Mouse (Mus musculus) olfactory bulb, adult 2 months (tissue): Measurements from ENCODE around the gene Timm23. TPM values are rescaled to one million over a fixed set of nuclear protein-coding genes. Genes with fewer than 3 reads are reported as not detected.

Source experiments
- H3K27ac ChIP-seq: fragments of 200-500 bp; 2 replicates; pipeline ENCODE4 v1.5.1; 2012; ENCODE audit warnings: low read depth, low read length; ENCODE audit not compliant: insufficient read depth
- H3K4me1 ChIP-seq: fragments of 200-500 bp; 2 replicates; pipeline ENCODE4 v1.6.1; 2012; ENCODE audit warnings: low read length; ENCODE audit not compliant: control insufficient read depth, insufficient read depth
- H3K4me3 ChIP-seq: fragments of 200-500 bp; 2 replicates; pipeline ENCODE4 v1.5.1; 2012; ENCODE audit warnings: mild to moderate bottlenecking, low read depth, low read length, moderate library complexity; ENCODE audit not compliant: insufficient read depth
- CTCF ChIP-seq: fragments of 200-500 bp; IDR thresholded peaks from 2 replicates; pipeline ENCODE4 v1.5.1; 2012; ENCODE audit warnings: low read depth, mild to moderate bottlenecking, low read length, moderate library complexity; ENCODE audit not compliant: insufficient read depth
- POLR2A ChIP-seq: fragments of 200-500 bp; IDR thresholded peaks from 2 replicates; pipeline ENCODE4 v1.6.1; 2012; ENCODE audit warnings: mild to moderate bottlenecking, low read depth, low read length, moderate library complexity; ENCODE audit not compliant: insufficient read depth
- WGBS: fragments of 180-500 bp; shearing (Covaris S2); methylation state at CpG from one replicate; pipeline ENCODE4 v1.1.7; 2018; 5-methylcytosine and 5-hydroxymethylcytosine counted together
- polyA plus RNA-seq: library from polyadenylated mRNA; stranded (reverse); fragments of >200 nt; gene quantifications from 2 replicates; pipeline ENCODE4 v1.2.4, GENCODE M21; 2012; ENCODE audit warnings: low replicate concordance; ENCODE audit not compliant: missing spikeins, insufficient read depth, insufficient read length

Timm23 gene
- polyA plus RNA-seq, 1 experiment: not detected

DNA sequence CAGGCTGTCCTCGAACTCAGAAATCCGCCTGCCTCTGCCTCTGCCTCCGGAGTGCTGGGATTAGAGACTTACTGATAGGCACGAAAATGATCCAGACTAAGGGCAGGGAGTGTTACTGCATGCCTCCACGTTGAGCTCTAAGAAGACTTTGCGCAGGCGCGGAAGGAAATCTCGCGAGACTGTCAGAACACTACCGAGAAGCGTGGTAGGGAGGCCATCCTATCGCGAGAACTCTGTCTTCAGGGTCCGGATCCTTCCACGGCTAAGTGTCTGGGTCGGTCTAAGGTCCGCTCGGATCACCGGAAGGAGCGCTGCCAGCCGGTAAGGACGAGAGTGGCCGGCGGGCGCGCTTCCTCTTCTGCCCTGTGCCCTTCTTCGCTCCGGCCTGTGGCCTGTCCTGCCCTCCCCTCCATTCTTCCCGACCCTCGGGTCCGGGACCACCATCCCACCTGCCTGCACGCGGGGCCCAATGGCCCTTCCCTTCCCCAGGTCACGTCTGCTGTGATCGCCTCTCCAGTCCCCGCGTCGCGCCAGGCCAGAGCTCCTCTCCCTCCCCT is 41.9 kb downstream of the Timm23 start, which contains the start of gene Ncoa4:
Ncoa4 (plus strand) TSS at position 176 of the 557 bp plus-strand sequence.
- peaks cover 6% of the 10 kb centered on the region for H3K4me1 ChIP-seq
- TF ChIP-seq POLR2A (peak; percentile 80), CTCF (no peak)
- under 1% methylated on average over 40 of the region's 40 CpGs for WGBS

GRCm38 (mm10) chr14:32159150-32159670 is 42.5 kb downstream of the Timm23 start:
- Histone ChIP-seq H3K4me3 (peak overlapping the region; percentile 89), H3K4me1 (peaks cover 6% of the 10 kb centered on the region), H3K27ac (0 out of 2 replicates have a peak overlapping the region, but pooled peaks have one; percentile 28)
- 31% methylated on average over 4 of the region's 4 CpGs for WGBS
- TF ChIP-seq CTCF: no peak
- TF ChIP-seq POLR2A: no peak

More for the DNA sequence above, 41.9 kb downstream of the Timm23 start, which contains the start of gene Ncoa4:
- peak within 1 kb of the TSS; percentile 53 for H3K27ac ChIP-seq
- peak within 1 kb of the TSS; percentile 89 for H3K4me3 ChIP-seq

DNA sequence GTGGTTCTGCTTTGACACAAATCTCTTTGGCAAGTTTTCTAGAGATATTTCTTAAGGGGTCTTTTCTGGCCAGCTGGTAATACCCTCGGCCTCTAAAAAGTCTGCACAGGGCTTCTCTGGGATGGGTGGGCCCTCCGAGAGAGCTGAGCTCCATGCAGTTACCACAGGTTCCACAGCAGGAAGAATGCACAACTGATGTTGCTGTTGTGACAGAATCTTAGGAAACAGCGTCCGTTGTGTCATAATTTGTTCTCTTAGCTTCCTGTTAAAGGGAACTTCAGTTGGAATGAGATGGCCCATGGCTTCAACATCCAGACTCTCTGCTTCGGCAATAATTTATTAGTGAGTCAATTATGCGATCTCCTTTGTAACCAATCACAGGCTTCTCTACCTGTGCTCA is 46.9 kb downstream of the Timm23 start:
- peaks cover 2% of the 10 kb centered on the region; the same call in 1 of the 2 replicates for H3K4me1 ChIP-seq
- TF ChIP-seq CTCF (no peak), POLR2A (no peak)
- 89% methylated on average over 6 of the region's 6 CpGs for WGBS
- H3K27ac ChIP-seq: no peak overlapping the region
- no peak overlapping the region for H3K4me3 ChIP-seq

- Histone ChIP-seq H3K4me1 (no peaks in the 10 kb centered on the region), H3K27ac (no peak overlapping the region), H3K4me3 (no peak overlapping the region)
- 92% methylated on average over 2 of the region's 2 CpGs for WGBS
- TF ChIP-seq CTCF: no peak
- no peak for TF ChIP-seq POLR2A
These were observed 48.5 kb downstream of the Timm23 start for GRCm38 (mm10) chr14:32153156-32153555.

DNA sequence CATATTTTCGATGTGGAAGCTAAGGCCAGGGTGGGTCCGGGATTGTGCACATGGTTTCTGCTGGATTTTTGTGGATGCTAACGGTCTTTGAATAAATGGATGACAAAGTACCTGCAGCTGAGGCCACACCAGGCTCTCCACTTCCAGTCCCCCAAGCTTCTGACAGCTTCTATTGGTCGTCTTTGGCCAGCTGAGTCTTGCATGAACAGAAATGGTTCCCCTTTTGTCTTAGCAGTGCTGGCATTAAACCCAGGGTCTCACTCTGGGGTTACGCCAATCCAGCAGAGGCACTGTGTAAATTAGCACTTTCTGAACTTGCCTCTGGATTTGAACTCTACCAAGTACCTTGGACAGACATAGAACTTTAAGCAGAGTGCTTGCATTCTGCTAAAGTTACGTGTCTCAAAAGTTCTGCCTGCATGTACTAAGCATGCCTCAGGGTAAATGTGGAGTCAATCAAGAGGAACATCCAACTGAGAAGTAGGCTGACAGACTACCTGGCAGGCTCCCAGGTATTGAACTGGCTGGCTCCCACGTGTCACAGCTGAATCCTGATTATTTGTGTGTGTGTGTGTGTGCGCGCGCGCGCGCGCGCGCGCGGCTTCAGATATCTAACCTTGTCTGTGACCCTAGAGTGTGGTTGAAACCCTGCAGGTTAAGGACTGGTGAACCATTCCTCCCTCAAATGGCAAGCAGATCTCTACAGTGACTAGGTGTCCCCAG is 49.3 kb downstream of the Timm23 start:
- 88% methylated on average over 18 of the region's 18 CpGs for WGBS
- Histone ChIP-seq H3K27ac (no peak overlapping the region), H3K4me1 (no peaks in the 10 kb centered on the region), H3K4me3 (no peak overlapping the region)
- TF ChIP-seq POLR2A (no peak), CTCF (no peak)

DNA sequence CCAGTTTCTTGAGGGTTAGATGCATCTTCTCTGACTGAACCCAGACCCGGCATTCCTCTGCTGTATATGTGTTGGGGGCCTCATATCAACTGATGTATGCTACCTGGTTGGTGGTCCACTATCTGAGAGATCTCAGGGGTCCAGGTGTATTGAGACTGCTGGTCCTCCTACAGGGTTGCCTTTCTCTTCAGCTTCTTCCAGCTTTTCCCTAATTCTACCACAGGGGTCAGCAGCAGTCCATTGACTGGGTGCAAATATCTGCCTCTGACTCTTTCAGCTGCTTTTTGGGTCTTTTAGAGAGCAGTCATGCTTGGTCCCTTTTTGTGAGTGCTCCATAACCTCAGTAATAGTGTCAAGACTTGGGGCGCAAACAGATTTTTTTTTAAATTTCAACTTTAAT is 50.8 kb downstream of the Timm23 start:
- H3K4me3 ChIP-seq: no peak overlapping the region
- WGBS: 91% methylated on average over 2 of the region's 2 CpGs
- TF ChIP-seq CTCF (no peak), POLR2A (no peak)

GRCm38 (mm10) chr14:32146578-32146977 is 55.1 kb downstream of the Timm23 start:
- WGBS: 68% methylated on average over 2 of the region's 2 CpGs
- no peaks in the 10 kb centered on the region for H3K4me1 ChIP-seq
- no peak overlapping the region for H3K4me3 ChIP-seq
- no peak overlapping the region for H3K27ac ChIP-seq
- TF ChIP-seq CTCF (no peak), POLR2A (no peak)

More for the DNA sequence above, 50.8 kb downstream of the Timm23 start:
- Histone ChIP-seq H3K27ac (no peak overlapping the region), H3K4me1 (no peaks in the 10 kb centered on the region)

- H3K4me1 ChIP-seq: no peaks in the 10 kb centered on the region
- no peak for TF ChIP-seq POLR2A
- TF ChIP-seq CTCF: no peak
- WGBS: 80% methylated on average over 7 of the region's 7 CpGs
- no peak overlapping the region for H3K27ac ChIP-seq
- H3K4me3 ChIP-seq: no peak overlapping the region
These were observed 55.7 kb downstream of the Timm23 start for GRCm38 (mm10) chr14:32145809-32146511.
